Mouse (Mus musculus) embryonic facial prominence, embryonic 12.5 days (tissue): ENCODE data around the gene Pfkfb3. TPM values are rescaled to one million over a fixed set of nuclear protein-coding genes. Genes with fewer than 3 reads are reported as not detected.
A peak's percentile ranks its signal among the peaks of the same experiment; 100 is the strongest.

ENCODE experiments used
- ATAC-seq: fragments of 200-750 bp; cut with Nextera tagmentation; 2 replicates; pipeline ENCODE4 v1.8.0; 2017; ENCODE audit not compliant: insufficient number of reproducible peaks, insufficient read depth, low FRiP score, low TSS enrichment
- H3K27ac ChIP-seq: fragments of 300-500 bp; sonication (generic); 2 replicates; pipeline ENCODE4 v1.5.1; 2016; ENCODE audit warnings: mild to moderate bottlenecking
- H3K27me3 ChIP-seq: fragments of 300-500 bp; sonication (generic); 2 replicates; pipeline ENCODE4 v1.6.1; 2016; ENCODE audit warnings: mild to moderate bottlenecking, moderate library complexity
- H3K36me3 ChIP-seq: fragments of 300-500 bp; sonication (generic); 2 replicates; pipeline ENCODE4 v1.6.1; 2016; ENCODE audit warnings: mild to moderate bottlenecking
- H3K4me1 ChIP-seq: fragments of 300-500 bp; sonication (generic); 2 replicates; pipeline ENCODE4 v1.6.1; 2016
- H3K4me2 ChIP-seq: fragments of 300-500 bp; sonication (generic); replicated peaks from 2 replicates; pipeline ENCODE4 v1.6.1; 2016; ENCODE audit warnings: mild to moderate bottlenecking, moderate library complexity
- H3K4me3 ChIP-seq: fragments of 300-500 bp; sonication (generic); 2 replicates; pipeline ENCODE4 v1.5.1; 2016; ENCODE audit warnings: mild to moderate bottlenecking
- H3K9ac ChIP-seq: fragments of 300-500 bp; sonication (generic); 2 replicates; pipeline ENCODE4 v1.6.1; 2016; ENCODE audit warnings: mild to moderate bottlenecking, moderate library complexity
- H3K9me3 ChIP-seq: fragments of 300-500 bp; sonication (generic); 2 replicates; pipeline ENCODE4 v1.6.1; 2016; ENCODE audit warnings: mild to moderate bottlenecking, moderate library complexity
- WGBS: fragments of 180-500 bp; shearing (Covaris S2); methylation state at CpG from one replicate; pipeline ENCODE4 v1.1.7; 2016; 5-methylcytosine and 5-hydroxymethylcytosine counted together
- polyA plus RNA-seq: library from polyadenylated mRNA; unstranded; fragments of >200 nt; fragmentation: Nextera tagmentation; extraction: Ambion mirVana; gene quantifications from 2 replicates; pipeline ENCODE4 v1.2.1, GENCODE M21; 2016

Gene Pfkfb3
- polyA plus RNA-seq, result 14.2 and 16.2 TPM in 2 replicates

DNA sequence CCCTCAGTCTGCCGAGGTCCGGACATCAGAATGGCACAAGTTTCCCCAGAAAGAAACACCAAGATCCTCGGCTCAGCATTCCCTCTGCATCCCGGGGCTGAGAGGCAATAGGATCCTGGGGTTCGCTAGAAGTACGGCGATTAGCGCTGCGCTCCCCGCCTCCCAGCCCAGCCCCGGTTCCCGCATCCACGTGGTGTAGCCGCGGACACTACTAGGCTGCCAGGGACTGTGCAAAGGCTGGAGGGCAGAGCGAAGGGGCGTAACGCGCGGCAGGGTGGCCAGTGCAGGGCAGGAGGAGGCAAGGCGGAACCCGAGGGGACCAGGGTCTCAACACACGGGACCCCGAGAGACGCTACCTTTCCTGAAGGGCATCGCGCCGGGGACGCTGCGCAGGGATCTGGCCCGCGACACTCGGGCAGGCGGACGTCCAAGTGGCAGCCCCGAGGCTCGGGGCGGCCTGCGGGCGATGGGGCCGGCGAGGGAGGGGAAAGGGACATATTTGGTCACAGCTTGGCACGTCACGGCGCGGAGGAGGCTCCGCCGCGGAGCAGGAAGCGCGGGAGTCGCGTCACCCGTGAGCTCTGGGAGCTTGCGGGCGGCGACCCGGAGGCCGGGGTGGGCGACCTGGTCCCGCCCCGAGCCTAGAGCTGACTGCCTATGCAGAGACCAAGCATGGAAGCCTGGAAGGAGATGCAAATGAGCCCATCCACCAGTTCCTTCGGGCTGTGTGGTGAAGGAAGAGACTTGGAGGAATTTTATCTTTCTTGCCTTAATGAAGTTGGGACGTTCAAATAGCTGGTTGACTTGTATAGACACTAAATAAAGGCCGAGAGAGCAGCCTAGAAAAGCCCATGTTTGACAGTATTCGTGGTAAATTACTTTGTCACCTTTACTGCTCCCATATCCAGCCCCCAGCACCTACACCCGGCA lies at the start of gene Pfkfb3:
Gene Pfkfb3, minus strand, starts transcription at position 607 of the 930 bp plus-strand sequence.
- Histone ChIP-seq H3K9ac (peak within 1 kb of the TSS; percentile 55), H3K9me3 (no peaks in the 10 kb centered on the region), H3K27ac (no peak within 1 kb of the TSS), H3K4me2 (peak within 1 kb of the TSS; percentile 99), H3K4me1 (peaks cover 5% of the 10 kb centered on the region; the same call in 1 of the 2 replicates), H3K4me3 (peak within 1 kb of the TSS; percentile 54), H3K36me3 (no peaks in the 10 kb centered on the region), H3K27me3 (peaks cover 37% of the 10 kb centered on the region)
- WGBS, result 2% methylated on average over 67 of the region's 67 CpGs
- ATAC-seq, result peak; percentile 49; the same call in 1 of the 2 replicates

DNA sequence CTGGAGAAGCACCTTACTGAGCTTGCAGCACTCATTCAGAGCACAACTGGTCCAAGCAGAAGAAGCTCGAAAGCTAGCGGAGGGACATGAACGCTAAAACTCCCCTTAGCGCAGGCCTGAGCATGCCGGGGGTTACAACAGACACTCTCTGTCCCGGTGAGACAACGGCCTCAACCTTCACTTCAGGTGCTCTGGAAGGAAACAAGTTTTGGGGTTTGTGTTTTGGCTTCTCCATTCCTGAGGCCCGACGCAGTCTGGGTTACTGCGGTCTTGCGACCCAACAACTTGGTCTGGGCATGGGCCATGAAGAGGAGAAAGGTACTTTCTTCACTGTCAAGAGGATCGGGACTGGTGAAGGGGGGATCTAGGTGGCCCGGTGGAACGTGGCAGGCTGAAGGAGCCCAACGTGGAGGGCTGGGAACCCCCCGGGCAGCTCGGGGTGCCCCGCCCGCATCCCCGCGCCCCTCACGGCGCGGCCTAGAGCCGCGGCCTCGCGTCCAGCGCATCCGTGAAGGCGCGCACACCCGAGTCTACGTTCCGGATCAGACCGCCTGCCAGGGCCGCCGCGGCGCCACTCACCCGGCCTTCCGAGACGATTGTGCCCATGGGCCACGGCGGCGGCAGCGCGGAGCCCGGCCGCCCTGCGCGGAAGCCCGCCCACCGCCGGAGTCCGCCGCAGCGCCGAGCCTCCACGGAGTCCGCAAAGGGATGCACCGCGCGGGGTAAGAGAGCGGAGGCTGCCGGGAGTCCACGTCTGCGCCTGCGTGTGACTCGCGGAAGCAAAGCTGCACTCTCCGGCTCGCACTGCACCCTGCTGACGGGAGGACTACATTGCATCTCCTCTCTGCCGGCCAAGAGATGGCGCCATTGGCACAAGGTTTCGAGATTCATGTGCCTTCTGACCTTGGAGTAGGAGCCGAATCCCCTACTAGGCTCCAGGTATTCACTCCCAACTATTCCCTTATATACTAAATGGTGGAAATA lies 48.9 kb upstream of the Pfkfb3 start:
- peaks cover 24% of the 10 kb centered on the region for H3K36me3 ChIP-seq
- peak; percentile 97 for ATAC-seq

GRCm38 (mm10) chr2:11601795-11602194 lies 47.9 kb upstream of the Pfkfb3 start:
- no peak for ATAC-seq
- Histone ChIP-seq H3K9ac (peak overlapping the region; percentile 99), H3K4me2 (peak overlapping the region; percentile 91), H3K4me3 (peak overlapping the region; percentile 95), H3K36me3 (peaks cover 34% of the 10 kb centered on the region), H3K27ac (no peak overlapping the region), H3K27me3 (no peaks in the 10 kb centered on the region), H3K4me1 (peaks cover 7% of the 10 kb centered on the region), H3K9me3 (no peaks in the 10 kb centered on the region)
- WGBS, result 74% methylated on average over 6 of the region's 6 CpGs

More for the DNA sequence above, 48.9 kb upstream of the Pfkfb3 start:
- Histone ChIP-seq H3K27ac (peak overlapping the region; percentile 70; the same call in 1 of the 2 replicates), H3K4me1 (peaks cover 7% of the 10 kb centered on the region), H3K9me3 (no peaks in the 10 kb centered on the region), H3K4me3 (peak overlapping the region; percentile 95), H3K27me3 (no peaks in the 10 kb centered on the region), H3K9ac (peak overlapping the region; percentile 99), H3K4me2 (peak overlapping the region; percentile 91)
- WGBS, result under 1% methylated on average over 78 of the region's 78 CpGs

GRCm38 (mm10) chr2:11597906-11598305 lies 44.0 kb upstream of the Pfkfb3 start:
- Histone ChIP-seq H3K4me1 (peaks cover 7% of the 10 kb centered on the region), H3K4me3 (no peak overlapping the region)
- 95% methylated on average over 7 of the region's 7 CpGs for WGBS

GRCm38 (mm10) chr2:11596690-11597089 lies 42.8 kb upstream of the Pfkfb3 start:
- Histone ChIP-seq H3K9me3 (no peaks in the 10 kb centered on the region), H3K4me1 (peaks cover 2% of the 10 kb centered on the region), H3K4me2 (no peak overlapping the region), H3K27ac (no peak overlapping the region), H3K36me3 (peaks cover 77% of the 10 kb centered on the region), H3K4me3 (no peak overlapping the region), H3K9ac (no peak overlapping the region), H3K27me3 (no peaks in the 10 kb centered on the region)
- WGBS, result 86% methylated on average over 2 of the region's 2 CpGs
- no peak for ATAC-seq

More at GRCm38 (mm10) chr2:11597906-11598305, 44.0 kb upstream of the Pfkfb3 start:
- H3K4me2 ChIP-seq, result no peak overlapping the region
- H3K27ac ChIP-seq, result no peak overlapping the region
- H3K36me3 ChIP-seq, result peaks cover 65% of the 10 kb centered on the region
- ATAC-seq, result no peak
- H3K27me3 ChIP-seq, result no peaks in the 10 kb centered on the region
- no peak overlapping the region for H3K9ac ChIP-seq
- no peaks in the 10 kb centered on the region for H3K9me3 ChIP-seq

GRCm38 (mm10) chr2:11587996-11588395 lies 34.1 kb upstream of the Pfkfb3 start:
- H3K27ac ChIP-seq, result no peak overlapping the region
- 89% methylated on average over 4 of the region's 4 CpGs for WGBS

DNA sequence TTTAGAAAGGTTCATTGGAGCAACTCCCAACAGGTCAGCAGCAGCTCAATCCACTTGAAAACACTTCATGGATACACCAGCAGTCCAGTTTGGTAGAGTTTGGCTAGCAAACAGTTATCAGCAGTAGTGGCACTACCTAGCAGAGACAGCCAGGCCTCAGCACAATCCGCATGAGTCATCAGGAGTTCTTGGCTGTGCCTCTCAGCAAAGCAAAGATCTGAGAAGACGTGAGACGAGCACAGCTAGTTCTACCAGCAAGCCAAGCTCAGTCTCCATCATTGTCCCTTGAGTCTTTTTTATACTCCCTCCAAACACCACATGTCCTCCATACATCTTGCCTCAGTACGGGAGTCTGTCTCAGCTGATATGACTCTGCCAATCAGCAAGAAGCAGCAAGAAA lies 25.5 kb upstream of the Pfkfb3 start:
- H3K4me1 ChIP-seq, result no peaks in the 10 kb centered on the region
- no peak overlapping the region for H3K27ac ChIP-seq
- ATAC-seq, result no peak
- no peak overlapping the region for H3K4me3 ChIP-seq
- H3K9ac ChIP-seq, result no peak overlapping the region
- peaks cover 22% of the 10 kb centered on the region for H3K36me3 ChIP-seq
- no peaks in the 10 kb centered on the region for H3K9me3 ChIP-seq
- no peaks in the 10 kb centered on the region for H3K27me3 ChIP-seq
- 93% methylated on average over 4 of the region's 4 CpGs for WGBS
- no peak overlapping the region for H3K4me2 ChIP-seq

More at GRCm38 (mm10) chr2:11587996-11588395, 34.1 kb upstream of the Pfkfb3 start:
- Histone ChIP-seq H3K9ac (no peak overlapping the region), H3K4me3 (no peak overlapping the region), H3K9me3 (no peaks in the 10 kb centered on the region), H3K4me1 (no peaks in the 10 kb centered on the region), H3K27me3 (no peaks in the 10 kb centered on the region), H3K36me3 (peaks cover 94% of the 10 kb centered on the region), H3K4me2 (no peak overlapping the region)
- no peak for ATAC-seq

DNA sequence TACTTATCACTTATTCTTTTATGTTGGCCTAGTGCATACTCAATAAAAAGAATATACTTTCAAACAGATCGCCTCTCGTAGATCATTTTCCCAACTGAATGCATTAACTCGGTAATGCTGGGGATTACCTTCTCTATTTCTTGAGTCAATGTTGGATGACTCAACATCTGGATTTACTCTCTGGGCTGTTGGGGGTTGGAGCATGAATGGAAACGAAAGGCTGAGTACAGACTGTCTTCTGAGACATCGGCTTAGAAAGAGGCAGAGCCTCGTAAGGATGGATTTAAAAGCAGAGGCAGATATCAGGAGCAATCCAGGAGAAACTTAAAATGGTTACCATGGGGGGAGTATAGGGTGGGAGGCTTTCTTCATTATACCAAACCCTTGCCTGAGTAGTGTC lies 24.3 kb upstream of the Pfkfb3 start:
- H3K36me3 ChIP-seq, result peaks cover 12% of the 10 kb centered on the region
- no peak overlapping the region for H3K4me2 ChIP-seq
- no peaks in the 10 kb centered on the region for H3K4me1 ChIP-seq
- no peak overlapping the region for H3K27ac ChIP-seq
- no peaks in the 10 kb centered on the region for H3K27me3 ChIP-seq
- no peak overlapping the region for H3K4me3 ChIP-seq
- no peak overlapping the region for H3K9ac ChIP-seq
- H3K9me3 ChIP-seq, result no peaks in the 10 kb centered on the region
- no peak for ATAC-seq
- WGBS, result 71% methylated on average over 6 of the region's 6 CpGs

DNA sequence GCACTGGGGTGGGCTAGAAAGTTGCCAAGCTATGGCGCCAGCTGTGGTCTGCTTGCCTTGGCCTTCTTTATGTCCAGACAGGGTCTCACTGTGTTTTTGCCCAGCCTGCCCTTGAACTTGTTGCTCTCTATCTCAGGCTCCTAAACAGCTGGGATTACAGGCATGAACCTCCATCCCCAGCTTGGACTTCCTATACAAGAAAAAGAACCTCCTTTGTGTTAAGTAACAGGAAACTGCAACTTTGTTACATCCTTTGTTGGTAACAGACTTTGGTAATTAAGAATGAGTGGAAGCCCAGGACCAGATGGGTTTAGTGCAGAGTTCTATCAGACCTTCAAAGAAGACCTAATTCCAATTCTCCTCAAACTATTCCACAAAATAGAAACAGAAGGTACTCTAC lies 19.8 kb upstream of the Pfkfb3 start:
- Histone ChIP-seq H3K9me3 (no peaks in the 10 kb centered on the region), H3K4me1 (no peaks in the 10 kb centered on the region), H3K27me3 (no peaks in the 10 kb centered on the region), H3K36me3 (no peaks in the 10 kb centered on the region), H3K9ac (no peak overlapping the region), H3K27ac (no peak overlapping the region), H3K4me2 (no peak overlapping the region), H3K4me3 (no peak overlapping the region)
- no peak for ATAC-seq
- 88% methylated on average over 1 of the region's 1 CpGs for WGBS

DNA sequence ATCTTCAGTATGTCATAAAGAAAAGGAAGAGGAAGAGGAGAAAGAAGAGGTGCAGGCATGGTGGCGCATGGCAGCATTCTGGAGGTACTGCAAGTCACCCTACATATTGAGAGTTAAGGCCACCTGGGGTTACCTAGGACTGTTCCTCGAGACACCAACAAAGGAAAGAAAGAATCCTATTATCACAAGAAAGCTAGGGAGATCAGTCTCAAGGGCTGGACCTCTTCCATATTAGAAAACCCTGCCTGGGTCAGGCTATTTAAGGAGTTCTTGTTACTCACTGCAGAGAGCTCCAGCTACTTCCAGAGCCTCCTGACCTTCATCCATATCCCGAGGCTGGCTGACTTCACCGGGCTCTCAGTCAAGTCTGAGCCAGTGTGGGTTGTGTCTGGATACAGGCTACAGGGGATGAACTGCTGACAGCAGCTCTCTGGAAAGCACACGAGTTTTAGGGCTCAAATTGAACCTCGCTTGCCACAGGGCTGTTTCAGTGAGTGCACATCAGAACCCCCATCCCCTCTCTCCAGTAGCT lies 17.2 kb upstream of the Pfkfb3 start:
- ATAC-seq, result no peak
- 45% methylated on average over 6 of the region's 6 CpGs for WGBS

GRCm38 (mm10) chr2:11568471-11568870 lies 14.6 kb upstream of the Pfkfb3 start:
- H3K4me3 ChIP-seq, result no peak overlapping the region

More for the DNA sequence above, 17.2 kb upstream of the Pfkfb3 start:
- Histone ChIP-seq H3K9ac (no peak overlapping the region), H3K27me3 (no peaks in the 10 kb centered on the region), H3K4me3 (no peak overlapping the region), H3K4me2 (no peak overlapping the region), H3K36me3 (no peaks in the 10 kb centered on the region), H3K27ac (no peak overlapping the region), H3K9me3 (no peaks in the 10 kb centered on the region), H3K4me1 (no peaks in the 10 kb centered on the region)

More at GRCm38 (mm10) chr2:11568471-11568870, 14.6 kb upstream of the Pfkfb3 start:
- no peaks in the 10 kb centered on the region for H3K36me3 ChIP-seq
- H3K9me3 ChIP-seq, result no peaks in the 10 kb centered on the region
- no peak overlapping the region for H3K27ac ChIP-seq
- H3K4me1 ChIP-seq, result no peaks in the 10 kb centered on the region
- no peak overlapping the region for H3K4me2 ChIP-seq
- WGBS, result 84% methylated on average over 7 of the region's 7 CpGs
- no peaks in the 10 kb centered on the region for H3K27me3 ChIP-seq
- no peak overlapping the region for H3K9ac ChIP-seq
- ATAC-seq, result no peak
